Mouse (Mus musculus) heart, postnatal 0 days (tissue): ENCODE measurements around the gene Ddx39b.

ENCODE experiments used
- CTCF ChIP-seq: IDR thresholded peaks from 2 replicates; pipeline ENCODE4 v1.5.1; 2016; ENCODE audit warnings: antibody characterized with exemption, control low read depth, low read depth
- EP300 ChIP-seq: IDR thresholded peaks from 2 replicates; pipeline ENCODE4 v1.6.1; 2016; ENCODE audit warnings: antibody characterized with exemption, low read depth

- no peak for TF ChIP-seq EP300
- no peak for TF ChIP-seq CTCF
Measured at GRCm38 (mm10) chr17:35193881-35194843, 47.4 kb upstream of the Ddx39b start, which contains the start of gene Ltb.
